Mouse (Mus musculus) adrenal gland, postnatal 10 days (tissue): ENCODE measurements around the gene Sltm. TPM values are rescaled to one million over a fixed set of nuclear protein-coding genes. Genes with fewer than 3 reads are reported as not detected.
"Not testable (repeated sequence)": the region's sequence is repeated elsewhere in the genome, so short reads cannot be mapped to it uniquely, and the experiment has no call there.

Experiments
- DNase-seq: peaks from one replicate; pipeline ENCODE4 v3.0.0; 2021; ENCODE audit warnings: mixed read lengths
- total RNA-seq, 2 experiments: library from RNA; stranded (reverse); gene quantifications; 2 replicates each; pipeline ENCODE4 v1.2.3; 2021

Gene Sltm
- total RNA-seq, 2 experiments from 2014 or later: 27.4 to 36.0 TPM

- no peak for DNase-seq
Observed at GRCm38 (mm10) chr9:70551524-70551923, 9.0 kb downstream of the Sltm start.

GRCm38 (mm10) chr9:70552233-70552632, 9.7 kb downstream of the Sltm start:
- DNase-seq: not testable (repeated sequence)

GRCm38 (mm10) chr9:70555431-70555830, 12.9 kb downstream of the Sltm start:
- DNase-seq: no peak

- no peak for DNase-seq
Observed at GRCm38 (mm10) chr9:70556796-70557195, 14.2 kb downstream of the Sltm start.

GRCm38 (mm10) chr9:70562825-70563224, 20.3 kb downstream of the Sltm start:
- no peak for DNase-seq

- DNase-seq: no peak
Observed at GRCm38 (mm10) chr9:70567651-70568050, 25.1 kb downstream of the Sltm start.

GRCm38 (mm10) chr9:70570351-70570750, 27.8 kb downstream of the Sltm start:
- DNase-seq: no peak

- no peak for DNase-seq
Observed at GRCm38 (mm10) chr9:70578123-70578522, 35.6 kb downstream of the Sltm start.

GRCm38 (mm10) chr9:70580956-70581355, 38.4 kb downstream of the Sltm start:
- DNase-seq: no peak

GRCm38 (mm10) chr9:70584641-70585040, 42.1 kb downstream of the Sltm start:
- DNase-seq: no peak

GRCm38 (mm10) chr9:70585172-70585571, 42.6 kb downstream of the Sltm start:
- DNase-seq: no peak

- no peak for DNase-seq
Observed at GRCm38 (mm10) chr9:70587171-70587570, 44.6 kb downstream of the Sltm start.

GRCm38 (mm10) chr9:70590775-70591174, 48.2 kb downstream of the Sltm start:
- DNase-seq: no peak

GRCm38 (mm10) chr9:70591486-70591885, 48.9 kb downstream of the Sltm start:
- no peak for DNase-seq

GRCm38 (mm10) chr9:70598271-70598670, 55.7 kb downstream of the Sltm start:
- no peak for DNase-seq

- peak; percentile 47 for DNase-seq
Observed at GRCm38 (mm10) chr9:70602186-70602845, 59.8 kb downstream of the Sltm start.

- no peak for DNase-seq
Observed at GRCm38 (mm10) chr9:70611026-70611673, 68.6 kb downstream of the Sltm start.

GRCm38 (mm10) chr9:70629711-70630110, 87.2 kb downstream of the Sltm start:
- no peak for DNase-seq

GRCm38 (mm10) chr9:70631665-70632064, 89.1 kb downstream of the Sltm start:
- no peak for DNase-seq

- DNase-seq: no peak
Observed at GRCm38 (mm10) chr9:70636748-70637147, 94.2 kb downstream of the Sltm start.
